Mouse (Mus musculus) lung, postnatal 10 days (tissue): ENCODE measurements around the gene Hnrnpa3.
A peak's percentile ranks its signal among the peaks of the same experiment; 100 is the strongest.
"Not testable (repeated sequence)": the region's sequence is repeated elsewhere in the genome, so short reads cannot be mapped to it uniquely, and the experiment has no call there.

Source experiments
- DNase-seq: peaks from one replicate; pipeline ENCODE4 v3.0.0; 2021

The Hnrnpa3 gene

DNA sequence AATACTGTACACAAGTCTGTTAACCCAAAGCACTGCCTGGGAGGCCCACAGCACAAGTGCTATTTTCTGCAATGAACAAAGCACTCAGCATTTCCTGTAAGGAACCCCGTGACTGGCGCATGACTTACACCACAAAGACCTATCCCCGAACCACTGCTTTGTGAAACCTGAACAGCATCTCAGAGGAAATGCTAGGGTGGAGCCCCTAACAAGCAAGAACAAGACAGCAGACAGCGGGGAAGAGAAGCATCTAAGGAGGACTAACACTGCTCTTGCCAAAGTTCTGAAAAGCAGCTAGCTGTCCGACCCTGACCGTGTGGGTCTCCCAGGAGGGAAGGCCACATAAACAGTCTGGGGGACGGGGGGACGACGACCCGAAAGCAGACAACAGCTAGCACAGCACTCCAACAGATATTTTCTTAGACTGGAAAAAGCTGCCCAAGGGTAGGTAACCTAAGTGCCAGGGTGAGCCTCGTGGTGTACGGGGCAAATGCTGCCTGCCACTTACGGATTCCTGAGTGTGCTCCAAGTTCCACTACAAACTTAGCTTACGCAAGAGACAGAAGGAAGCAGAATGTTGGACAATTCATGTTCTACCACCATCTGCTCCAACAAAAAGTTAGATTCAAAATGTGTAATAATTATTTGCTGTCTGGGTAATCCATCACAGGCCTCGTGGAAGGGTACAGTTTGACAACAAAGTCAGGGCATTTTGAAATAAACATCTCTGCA lies 24.1 kb downstream of the Hnrnpa3 start:
- DNase-seq: peak; percentile 76

DNA sequence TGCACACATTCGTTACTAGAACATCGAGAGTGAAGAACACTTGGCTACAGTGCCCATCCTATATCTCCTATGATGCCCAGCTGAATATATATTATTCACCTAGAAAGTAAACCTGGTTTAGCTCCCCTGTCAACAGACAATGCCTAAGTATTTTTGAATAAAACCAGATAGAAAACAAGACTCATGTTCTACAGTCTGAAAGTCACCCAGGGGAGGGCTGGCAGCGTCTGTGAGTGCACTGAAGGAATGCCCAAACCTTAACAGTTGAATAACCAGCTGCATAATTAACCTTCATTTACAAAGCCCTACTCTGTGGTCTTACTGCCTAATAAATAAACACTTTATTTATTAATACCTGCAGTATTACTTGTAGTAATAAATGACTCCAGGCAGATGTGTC lies 25.5 kb downstream of the Hnrnpa3 start:
- no peak for DNase-seq

DNA sequence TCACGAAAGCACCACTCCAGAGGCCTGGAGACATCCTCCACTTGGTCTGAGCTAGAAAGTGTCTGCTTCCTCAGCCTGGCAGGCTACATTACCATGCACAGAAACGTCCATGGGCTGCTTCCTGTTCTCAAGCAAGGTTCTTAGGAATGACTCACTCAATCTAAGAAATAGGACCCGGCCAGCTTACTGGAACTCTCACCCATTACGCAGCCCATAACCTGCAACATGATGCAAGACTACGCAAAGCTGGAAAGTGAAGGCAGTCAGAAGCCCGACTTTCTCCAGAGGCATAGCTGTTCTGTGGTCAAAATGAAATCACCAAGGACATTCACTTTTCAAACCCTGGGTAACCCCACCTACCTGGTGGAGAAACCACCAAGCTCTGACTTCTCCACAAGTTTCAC lies 26.4 kb downstream of the Hnrnpa3 start:
- DNase-seq: peak; percentile 24

DNA sequence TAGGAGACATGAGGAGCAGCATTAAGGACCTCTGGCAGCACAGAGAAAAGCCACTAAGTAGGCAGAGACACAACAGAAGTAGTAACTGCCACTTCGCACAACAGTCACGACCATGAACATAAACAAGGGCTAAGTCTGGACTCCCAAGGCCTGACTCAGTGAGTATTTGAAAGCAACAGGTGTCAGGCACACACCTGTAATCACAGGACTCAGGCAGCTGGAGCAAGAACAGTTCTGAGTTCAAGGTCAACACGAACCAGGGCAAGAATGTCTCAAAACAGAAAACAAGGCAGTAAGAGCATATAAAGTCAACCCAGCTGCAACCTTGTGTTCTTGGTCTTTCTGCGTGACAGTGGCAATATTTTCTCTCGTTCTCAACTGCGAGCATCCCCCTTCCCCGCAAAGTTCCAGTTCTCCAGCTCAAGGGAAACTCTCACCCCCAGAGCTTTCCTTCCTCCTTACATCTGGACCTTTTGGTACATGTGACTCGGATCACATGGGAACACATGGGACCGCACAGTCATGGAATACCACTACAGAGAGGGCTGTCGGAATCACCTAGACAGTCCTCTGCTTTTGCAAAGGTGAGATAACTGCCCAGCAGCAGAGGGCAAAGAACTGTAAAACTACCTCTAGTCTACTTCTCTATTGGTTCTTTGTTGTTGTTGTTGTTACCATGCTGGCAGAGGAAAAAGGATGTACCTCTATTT lies 28.1 kb downstream of the Hnrnpa3 start:
- DNase-seq: no peak

DNA sequence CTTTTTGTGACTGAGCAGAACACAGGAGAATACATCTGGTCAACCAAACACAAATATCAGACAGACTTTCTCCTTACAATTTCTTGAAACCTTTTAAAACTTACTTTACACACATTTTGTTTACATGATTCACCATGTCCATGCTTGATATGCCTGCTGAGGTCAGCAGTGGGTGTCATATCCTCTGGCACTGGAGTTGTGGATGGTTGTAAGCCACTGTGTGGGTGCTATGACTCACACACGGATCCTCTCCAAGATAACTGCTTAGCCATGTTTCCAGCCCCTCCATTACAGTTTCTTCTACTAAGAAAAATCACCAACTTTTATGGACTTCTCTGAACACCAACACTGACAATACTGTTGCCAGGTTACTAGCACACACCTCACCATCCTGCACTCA lies 29.8 kb downstream of the Hnrnpa3 start:
- no peak for DNase-seq

DNA sequence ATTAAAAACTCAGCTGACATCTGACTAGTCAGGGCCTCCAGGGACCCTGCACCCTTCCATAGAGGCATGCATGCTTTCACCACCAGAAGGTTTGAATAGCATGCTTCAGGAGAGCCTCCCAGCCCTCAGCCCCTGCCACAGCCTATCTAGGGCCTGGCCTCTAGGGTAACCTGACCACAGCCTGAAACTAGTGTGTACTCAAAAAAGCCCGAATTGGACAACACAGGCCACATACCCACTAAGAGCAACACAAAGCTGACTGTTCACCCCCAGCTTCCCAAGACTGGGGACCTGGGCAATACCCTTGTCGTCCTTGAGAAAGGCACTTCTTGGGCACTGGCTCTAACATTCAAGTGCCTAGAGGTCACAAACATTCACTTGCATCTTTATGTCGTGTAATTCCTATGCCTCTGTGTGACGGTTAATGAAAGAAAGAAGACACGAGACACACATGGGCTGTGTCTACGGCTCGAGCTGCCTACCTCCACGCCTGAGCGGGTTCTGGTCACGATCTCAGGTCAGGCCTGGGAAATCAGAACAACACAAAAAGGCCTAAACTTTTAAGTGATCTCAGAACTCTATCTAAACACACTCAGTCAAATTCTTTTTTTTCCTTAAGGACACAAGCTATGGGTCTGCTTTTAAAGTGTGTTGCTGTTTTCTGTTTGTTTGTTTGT lies 30.6 kb downstream of the Hnrnpa3 start:
- DNase-seq: no peak

DNA sequence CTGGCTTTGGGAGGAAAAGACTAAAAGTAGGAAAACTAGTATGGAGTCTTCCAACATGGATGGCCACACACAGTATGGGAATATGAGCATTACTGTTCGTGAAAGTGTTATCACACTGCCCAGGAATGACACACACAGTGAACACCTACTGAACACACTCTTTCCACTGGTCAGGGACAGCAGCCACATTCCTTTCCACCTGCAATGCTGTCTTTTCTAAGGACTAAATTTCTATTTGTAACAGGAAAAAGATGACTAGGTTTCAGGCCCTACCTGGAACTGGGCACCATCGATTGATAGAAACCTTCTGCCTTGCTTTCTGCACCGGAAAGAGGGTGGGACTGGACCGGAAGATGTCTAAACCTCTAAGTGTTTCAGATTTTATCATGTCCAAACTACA lies 31.6 kb downstream of the Hnrnpa3 start:
- no peak for DNase-seq

DNA sequence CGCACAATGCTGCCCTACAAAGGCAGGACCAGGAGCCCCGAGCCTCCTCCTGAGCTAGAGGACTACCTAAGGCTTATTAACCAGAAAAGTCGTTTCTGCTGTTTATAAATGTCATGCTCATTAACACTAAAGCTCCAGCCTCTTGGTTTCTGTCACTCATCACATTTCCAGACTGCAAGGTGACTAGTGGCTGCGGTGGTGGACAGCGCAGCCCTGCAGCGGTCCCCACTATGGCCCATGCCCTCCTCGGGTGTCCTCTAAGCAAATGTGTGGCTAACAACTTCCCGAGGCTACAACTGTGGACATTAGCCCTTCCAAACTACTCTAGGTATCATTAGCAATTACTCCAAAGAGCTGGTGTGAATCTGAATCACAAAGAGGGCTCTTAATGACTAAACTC lies 32.3 kb downstream of the Hnrnpa3 start:
- DNase-seq: no peak

DNA sequence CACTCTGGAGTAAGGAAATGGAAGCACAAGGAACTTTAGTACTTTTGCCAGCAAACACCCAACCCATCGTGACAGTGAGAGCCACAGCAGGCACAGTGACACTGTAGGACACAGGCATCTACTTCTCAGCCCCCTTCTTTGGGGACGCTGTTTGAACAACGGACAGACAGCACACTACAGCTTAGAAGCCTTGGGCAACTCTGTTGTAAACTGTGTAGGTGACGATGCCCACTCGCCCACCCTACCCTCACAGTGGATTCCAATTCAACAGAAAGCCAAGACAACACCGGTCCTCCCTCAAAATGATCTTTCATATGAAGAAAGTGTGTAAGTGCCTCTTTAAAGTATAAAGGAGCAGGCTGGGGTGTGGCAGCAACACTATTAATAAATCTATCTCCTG lies 33.3 kb downstream of the Hnrnpa3 start:
- DNase-seq: no peak

DNA sequence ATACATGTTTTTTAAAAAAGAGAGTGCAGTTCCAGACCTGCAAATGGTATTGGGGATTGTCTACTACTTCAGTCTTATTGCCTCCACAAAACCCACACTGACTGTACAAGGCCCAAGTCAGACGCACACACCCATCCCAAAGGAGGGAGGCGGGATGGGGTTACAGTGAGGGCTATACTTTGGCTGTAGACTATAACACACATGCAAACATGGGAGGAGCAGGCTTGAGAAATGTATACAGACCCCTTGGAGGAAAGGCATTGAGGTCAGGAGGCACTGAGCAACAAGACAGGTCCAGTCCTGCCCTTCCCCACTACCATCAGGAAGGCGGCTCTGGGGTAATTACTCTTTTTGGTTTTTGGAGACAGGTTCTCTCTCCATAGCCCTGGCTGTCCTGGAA lies 35.9 kb downstream of the Hnrnpa3 start:
- not testable (repeated sequence) for DNase-seq

DNA sequence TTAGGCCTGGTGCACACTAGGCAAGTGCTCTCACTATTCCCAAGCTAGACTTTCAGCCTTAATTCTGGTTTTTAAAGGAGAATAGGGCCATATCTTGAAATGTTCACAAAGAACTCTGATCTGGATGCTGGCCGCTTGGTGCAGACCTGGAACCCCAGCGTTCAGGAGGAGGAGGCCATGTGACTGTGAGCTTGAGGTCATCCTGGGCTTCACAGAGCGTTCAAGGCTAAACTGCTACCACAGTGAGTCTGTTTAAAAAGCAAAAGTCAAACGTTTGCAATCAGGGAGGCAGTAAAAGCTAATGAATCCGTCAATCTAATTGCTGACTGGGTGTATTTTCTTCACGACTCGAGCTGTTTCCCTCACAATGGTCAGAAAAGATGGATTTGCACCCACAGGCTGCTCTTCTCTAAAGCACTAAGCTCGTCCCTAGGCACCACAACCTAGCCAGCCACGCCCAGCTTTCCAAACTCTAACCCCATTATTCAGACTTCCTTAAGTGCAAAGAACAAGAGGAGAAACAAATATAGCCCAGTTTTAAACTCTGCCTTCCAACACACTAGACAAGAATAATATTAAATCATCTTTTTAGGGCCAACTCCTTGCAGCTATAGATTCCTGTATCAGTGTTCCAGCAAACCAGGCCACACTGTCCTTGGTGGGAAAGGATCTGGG lies 36.8 kb downstream of the Hnrnpa3 start:
- no peak for DNase-seq

DNA sequence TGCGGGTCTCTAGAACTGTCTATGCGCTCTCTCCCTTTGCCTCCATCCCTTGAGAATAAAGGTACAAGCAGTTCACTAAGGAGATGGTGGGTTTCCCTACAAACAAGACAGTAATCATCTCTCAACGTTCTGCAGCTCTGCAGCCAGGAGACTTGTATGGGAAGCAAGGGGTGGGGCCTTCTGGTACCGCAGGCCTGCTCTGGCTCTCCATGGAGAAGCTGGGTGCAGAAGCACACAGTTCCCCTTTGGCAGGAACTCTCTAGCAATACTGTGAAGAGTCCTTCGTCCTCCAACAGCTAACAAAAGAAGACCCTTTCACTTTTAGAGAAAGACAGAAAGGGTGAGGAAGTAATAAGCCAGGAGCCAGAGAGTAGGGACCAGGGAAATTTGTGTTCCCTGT lies 37.3 kb downstream of the Hnrnpa3 start:
- peak; percentile 44 for DNase-seq

DNA sequence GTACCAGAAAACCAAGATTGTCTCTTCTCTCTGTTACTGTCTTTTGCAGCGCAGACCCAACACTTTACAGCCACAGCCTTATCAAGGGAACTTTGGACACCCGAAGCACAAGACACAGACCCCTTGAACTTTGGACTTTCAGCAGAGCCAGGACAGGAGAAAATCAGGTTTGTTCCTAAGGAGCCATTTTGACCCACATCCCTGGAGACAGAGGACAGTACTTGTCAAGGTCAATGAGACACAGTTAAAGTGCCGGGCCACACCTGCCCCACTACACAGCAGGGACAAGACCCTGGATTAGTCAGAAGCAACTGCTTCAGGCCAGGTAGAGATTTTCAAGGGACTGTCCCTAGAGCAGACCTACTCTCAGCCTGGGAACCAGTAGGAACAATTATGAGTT lies 38.2 kb downstream of the Hnrnpa3 start:
- no peak for DNase-seq

DNA sequence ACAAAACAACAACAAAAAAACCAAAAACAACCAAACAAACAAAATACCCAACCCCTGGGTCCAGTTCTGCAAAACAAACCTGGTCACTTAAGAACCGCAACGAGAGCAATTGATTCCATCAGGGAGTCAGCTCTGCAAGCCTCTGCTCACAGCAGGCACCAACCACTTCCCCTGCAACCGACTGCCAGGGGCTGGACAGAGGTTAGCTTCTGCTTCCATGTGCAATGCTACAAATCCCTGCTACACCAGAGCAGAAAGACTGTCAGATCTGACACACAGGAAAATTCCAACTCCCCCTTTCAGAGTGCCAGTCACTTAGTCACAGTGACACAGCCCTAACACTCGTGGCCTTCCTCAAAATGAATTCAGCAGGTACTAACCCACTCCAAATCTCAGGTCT lies 38.9 kb downstream of the Hnrnpa3 start:
- DNase-seq: no peak

DNA sequence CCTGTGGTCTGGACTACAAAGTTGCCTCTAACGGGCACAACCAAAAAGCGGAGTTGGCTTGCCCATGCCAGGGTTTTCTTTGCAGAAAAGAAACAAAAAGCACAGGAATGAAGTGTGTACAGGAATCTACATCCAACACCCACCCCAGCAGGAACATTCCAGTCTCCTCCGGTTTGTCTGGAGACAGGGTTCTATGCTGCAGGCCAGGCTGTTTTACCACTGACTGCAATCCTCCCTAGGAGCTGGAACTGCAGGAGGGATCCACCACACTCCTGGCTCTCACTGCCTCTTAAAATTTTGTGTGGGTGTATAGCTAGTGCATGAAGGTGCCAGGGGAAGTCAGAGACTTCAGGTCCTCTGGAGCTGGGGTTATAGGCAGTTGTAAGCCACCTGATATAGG lies 39.8 kb downstream of the Hnrnpa3 start:
- DNase-seq: no peak

DNA sequence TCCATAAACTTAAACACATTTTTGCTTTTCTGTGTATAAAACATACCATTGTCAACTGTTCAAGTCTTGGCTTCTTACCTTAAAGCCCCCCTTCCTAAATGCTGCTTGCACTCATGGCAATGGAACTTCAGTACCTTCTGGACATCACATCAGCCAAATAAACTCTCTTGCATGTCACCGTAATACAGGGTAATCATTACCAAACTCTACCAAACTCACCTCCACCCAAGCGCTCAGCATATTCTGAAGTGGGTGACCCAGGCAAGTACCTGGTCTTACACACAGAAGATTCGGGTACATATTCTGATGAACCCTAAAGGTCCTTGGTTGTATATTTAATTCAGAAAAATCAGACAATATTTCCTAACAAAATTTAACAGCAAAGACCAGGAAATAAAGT lies 41.5 kb downstream of the Hnrnpa3 start:
- DNase-seq: no peak

DNA sequence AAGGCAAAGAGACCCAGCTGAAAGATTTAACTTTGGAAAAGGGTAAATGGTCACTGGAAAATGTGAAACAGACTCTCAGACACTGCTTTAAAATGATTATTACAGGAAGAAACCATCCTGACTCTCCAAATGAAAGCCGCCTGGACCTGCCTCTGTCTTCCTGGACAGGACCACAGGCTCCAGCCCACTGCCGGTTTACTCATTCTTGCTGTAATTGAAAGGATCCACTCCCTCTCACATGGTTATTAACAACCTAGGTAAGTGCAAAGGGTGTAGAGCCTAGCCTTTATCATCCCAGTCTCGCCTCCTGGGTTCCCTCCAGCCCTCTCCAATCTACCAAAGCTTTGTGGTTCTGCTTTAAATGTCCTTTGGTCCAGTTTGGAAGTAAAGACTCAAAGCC lies 42.1 kb downstream of the Hnrnpa3 start:
- DNase-seq: no peak

DNA sequence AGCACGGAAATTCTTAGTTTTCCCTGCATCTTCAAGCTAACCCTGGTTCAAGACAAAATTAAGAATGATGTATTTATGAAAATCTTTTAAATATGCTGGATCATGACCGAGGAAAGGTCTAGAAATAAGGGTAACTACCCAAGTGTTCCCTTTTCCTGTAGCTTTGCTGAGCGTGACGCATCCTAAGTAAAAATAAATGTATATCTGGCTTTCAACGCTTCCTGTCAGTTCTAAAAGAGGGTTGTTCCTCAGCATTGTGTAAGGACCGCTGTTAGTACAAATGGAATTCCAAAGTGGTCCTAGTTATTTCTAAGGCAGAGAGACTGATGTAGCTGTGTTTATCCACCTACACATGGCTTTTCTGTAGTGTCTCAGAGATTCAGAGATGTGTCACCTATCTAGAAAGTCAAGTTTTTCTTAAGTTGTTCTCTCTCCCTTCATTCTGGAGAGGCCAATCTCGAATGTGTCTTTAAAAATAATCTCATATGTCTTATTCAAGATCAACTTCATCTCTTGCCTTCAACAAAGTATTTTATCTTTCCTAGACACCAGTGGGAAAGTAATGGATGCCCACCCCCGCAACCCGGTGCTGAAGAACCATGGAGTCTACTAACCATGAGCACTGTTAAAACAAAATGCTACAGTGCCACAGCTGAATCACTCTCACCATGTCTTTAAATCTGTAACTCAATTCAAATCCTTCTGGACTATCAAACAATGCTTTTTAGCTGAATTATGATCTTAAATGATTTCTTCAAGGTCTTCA lies 42.9 kb downstream of the Hnrnpa3 start:
- no peak for DNase-seq

DNA sequence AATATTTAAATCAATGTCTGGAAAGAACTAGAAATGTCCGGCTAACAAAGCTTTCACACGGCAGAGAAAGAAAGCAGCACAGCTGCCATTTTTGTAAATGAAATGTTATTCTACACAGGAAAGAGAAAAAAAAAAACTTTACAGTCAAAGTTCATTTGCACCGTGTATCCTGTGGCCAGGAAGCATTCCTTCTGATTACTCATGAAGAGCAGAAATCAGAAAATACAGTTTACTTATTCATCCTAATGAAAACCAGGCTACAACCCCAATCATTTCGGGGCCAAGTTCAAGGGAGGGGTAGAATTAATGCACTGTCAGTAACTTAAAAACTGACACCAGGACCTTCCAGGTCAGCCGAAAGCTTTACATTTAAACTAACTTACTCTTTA lies 43.5 kb downstream of the Hnrnpa3 start:
- no peak for DNase-seq

DNA sequence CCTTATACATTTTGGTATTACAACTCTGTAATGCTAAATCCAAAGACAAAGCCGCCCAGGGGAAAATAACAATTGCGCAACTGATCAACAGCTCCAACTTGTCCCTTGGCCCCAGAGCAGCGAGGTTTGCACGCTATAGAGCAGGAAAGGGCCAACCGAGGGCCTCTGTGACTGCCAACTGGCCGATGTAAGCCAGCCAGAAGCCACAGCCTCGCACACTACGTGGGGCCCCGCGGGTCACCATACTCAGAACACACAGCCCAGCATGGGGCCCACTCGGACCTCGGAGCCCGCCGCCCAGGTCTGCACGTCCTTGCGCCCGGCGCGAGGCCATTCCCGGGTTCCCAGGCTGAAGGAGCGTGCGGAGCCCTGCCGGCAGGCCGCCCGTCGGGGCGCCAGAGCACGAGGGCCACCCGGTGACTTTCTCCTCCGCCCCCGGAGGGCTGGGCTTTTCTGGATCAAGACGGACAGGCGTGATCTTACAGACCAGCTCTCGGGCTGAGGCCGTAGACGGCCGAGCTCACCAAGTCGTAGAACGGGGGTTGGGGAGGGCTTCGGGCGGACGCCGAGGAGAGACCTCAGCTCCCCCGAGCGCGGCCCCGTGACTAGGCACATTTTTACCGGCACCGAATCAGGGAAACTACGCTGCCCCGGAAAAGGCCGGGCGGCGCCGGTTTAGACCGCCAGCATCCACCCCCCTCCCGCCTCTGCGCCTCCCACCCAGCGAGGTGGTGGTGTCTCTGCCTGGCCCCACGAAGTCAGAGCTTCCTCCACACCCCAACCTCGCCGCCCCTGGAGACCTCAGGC lies 44.5 kb downstream of the Hnrnpa3 start:
- DNase-seq: peak; percentile 96

DNA sequence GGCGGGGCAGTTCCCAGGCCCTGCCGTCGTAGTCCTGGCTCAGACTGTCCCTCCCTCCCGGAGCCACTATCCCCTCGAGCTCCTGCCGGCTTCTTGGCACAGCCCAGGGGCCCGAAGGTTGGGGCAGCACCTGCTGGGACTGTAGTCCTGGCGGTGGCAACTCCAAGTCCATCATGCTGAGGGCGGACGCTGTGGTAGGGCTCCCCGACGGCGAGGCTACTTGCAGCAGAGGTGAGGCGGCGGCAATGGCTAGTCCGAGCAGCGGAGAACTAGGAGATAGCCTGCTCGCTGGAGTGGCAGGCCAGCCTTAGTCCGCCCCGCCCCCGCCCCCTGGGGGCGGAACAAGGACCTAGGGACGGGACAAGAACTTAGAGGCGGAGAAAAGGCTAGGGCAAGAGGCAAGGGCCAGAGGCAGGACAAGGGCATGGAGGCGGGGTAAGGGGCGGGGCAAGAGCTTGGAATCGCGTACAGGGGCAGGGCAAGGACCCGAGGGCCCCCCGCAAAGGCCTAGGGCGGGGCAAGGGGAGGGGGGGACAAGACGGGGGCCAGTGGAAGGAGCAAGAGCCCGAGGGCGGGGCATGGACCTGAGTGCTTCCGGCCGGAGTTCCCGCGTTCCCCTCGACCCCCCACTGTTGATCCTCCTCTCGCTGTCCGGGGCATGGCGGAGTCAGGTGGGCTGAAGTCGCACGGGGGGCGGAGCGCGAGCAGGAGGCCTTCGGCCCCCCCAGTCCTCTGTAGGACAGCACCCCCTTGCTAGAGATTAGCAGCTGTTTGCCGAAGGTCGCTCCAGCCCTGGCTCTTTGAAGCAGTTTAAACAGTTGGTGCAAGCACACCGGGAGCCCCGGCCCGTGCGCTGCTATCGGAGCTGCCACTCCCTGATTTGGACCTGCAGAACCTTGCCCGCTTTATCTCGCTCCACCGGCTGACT lies 45.4 kb downstream of the Hnrnpa3 start, which contains the start of gene Nfe2l2:
TSS of gene Nfe2l2 (minus strand) at position 408 of the 928 bp plus-strand sequence.
- DNase-seq: peak; percentile 100
